Mouse (Mus musculus): ENCODE data around the gene Cacna2d3.

- no peak for TF ChIP-seq CTCF (IDR thresholded peaks at IDR 0.05; ENCODE audit: insufficient read depth, low read depth, low read length)
- no peak for TF ChIP-seq POLR2A (IDR thresholded peaks at IDR 0.05; ENCODE audit: insufficient read depth, low read depth, low read length)
Measured at GRCm38 (mm10) chr14:29478403-29478983, 243.2 kb downstream of the Cacna2d3 start.

Measured in olfactory bulb, adult 2 months (tissue).